Mouse (Mus musculus): ENCODE results near the gene D5Ertd579e. TPM values are rescaled to one million over a fixed set of nuclear protein-coding genes. Genes with fewer than 3 reads are reported as not detected.
"Not testable (repeated sequence)": the region's sequence is repeated elsewhere in the genome, so short reads cannot be mapped to it uniquely, and the experiment has no call there.

Gene D5Ertd579e
- polyA plus RNA-seq, 1 experiment from 2014 or later: 25.7 TPM

GRCm38 (mm10) chr5:36669021-36670008 is 26.5 kb downstream of the D5Ertd579e start:
- Histone ChIP-seq H3K36me3 (replicated peaks) (peaks cover 77% of the 10 kb centered on the region), H3K27ac (replicated peaks) (no peak overlapping the region), H3K4me1 (no peaks in the 10 kb centered on the region), H3K4me3 (no peak overlapping the region), H3K27me3 (replicated peaks; ENCODE audit: low read depth, poor library complexity, severe bottlenecking) (no peaks in the 10 kb centered on the region), H3K9me3 (no peaks in the 10 kb centered on the region)
- WGBS: 89% methylated on average over 7 of the region's 7 CpGs
- no peak for DNase-seq (ENCODE audit: low spot score)

DNA sequence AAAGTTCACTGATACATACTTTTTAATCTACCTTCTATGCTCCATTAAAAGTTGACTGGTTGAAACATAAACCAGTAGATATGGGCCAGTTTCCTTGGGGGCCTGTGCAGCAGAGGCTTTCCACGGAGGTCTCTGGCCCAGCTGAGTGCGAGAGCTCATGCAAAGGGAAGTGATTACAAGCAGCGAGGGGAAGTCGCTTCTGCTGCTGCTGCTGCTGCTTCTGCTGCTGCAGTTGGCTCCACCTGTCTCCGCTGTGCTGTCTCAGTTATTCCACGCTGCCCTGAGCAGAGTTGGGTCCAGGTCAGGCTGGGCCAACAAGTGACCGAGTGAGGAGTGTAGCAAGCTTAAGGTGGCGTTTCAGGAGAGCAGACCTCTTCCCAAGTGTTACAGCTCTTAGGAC is 27.3 kb downstream of the D5Ertd579e start:
- Histone ChIP-seq H3K4me1 (no peaks in the 10 kb centered on the region), H3K27me3 (replicated peaks; ENCODE audit: low read depth, poor library complexity, severe bottlenecking) (no peaks in the 10 kb centered on the region), H3K4me3 (no peak overlapping the region), H3K36me3 (replicated peaks) (peaks cover 84% of the 10 kb centered on the region), H3K9me3 (no peaks in the 10 kb centered on the region), H3K27ac (replicated peaks) (no peak overlapping the region)
- 93% methylated on average over 8 of the region's 8 CpGs for WGBS
- no peak for DNase-seq (ENCODE audit: low spot score)

DNA sequence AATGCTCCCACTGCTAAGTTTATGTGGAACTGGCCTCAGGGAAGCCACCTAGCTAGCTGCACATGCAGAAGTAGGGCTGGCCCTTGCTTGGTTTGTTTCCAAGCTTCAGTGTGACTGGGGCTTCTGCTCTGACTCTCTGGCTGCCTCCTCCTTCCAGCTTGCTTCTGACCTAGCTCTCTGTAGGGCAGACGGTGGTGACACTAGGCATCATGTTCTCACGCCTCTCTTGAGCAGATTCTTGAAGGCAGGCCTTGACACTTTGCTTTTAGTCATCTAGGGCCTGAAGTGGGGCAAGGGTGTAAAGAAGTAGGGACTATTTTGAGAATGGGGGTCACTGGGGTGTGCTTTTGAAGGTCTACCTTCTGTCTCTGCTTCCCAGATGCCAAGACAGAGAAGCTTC is 27.8 kb downstream of the D5Ertd579e start:
- H3K9me3 ChIP-seq; H3K4me1 ChIP-seq; H3K27ac ChIP-seq (replicated peaks); H3K4me3 ChIP-seq; H3K27me3 ChIP-seq (replicated peaks; ENCODE audit: low read depth, poor library complexity, severe bottlenecking); DNase-seq (ENCODE audit: low spot score): not testable (repeated sequence)
- WGBS: 81% methylated on average over 2 of the region's 2 CpGs
- peaks cover 90% of the 10 kb centered on the region for H3K36me3 ChIP-seq (replicated peaks)

GRCm38 (mm10) chr5:36667165-36667564 is 28.7 kb downstream of the D5Ertd579e start:
- Histone ChIP-seq H3K36me3 (replicated peaks) (peaks cover 89% of the 10 kb centered on the region), H3K27ac (replicated peaks) (no peak overlapping the region), H3K9me3 (no peaks in the 10 kb centered on the region), H3K4me3 (no peak overlapping the region), H3K4me1 (no peaks in the 10 kb centered on the region), H3K27me3 (replicated peaks; ENCODE audit: low read depth, poor library complexity, severe bottlenecking) (no peaks in the 10 kb centered on the region)
- WGBS: 92% methylated on average over 5 of the region's 5 CpGs
- DNase-seq (ENCODE audit: low spot score): no peak

- not testable (repeated sequence) for DNase-seq (ENCODE audit: low spot score); H3K4me1 ChIP-seq; H3K27me3 ChIP-seq (replicated peaks; ENCODE audit: low read depth, poor library complexity, severe bottlenecking); H3K9me3 ChIP-seq; H3K4me3 ChIP-seq; H3K27ac ChIP-seq (replicated peaks)
- H3K36me3 ChIP-seq (replicated peaks): peaks cover 86% of the 10 kb centered on the region
- 93% methylated on average over 2 of the region's 2 CpGs for WGBS
These were observed 29.1 kb downstream of the D5Ertd579e start for GRCm38 (mm10) chr5:36666699-36667098.

DNA sequence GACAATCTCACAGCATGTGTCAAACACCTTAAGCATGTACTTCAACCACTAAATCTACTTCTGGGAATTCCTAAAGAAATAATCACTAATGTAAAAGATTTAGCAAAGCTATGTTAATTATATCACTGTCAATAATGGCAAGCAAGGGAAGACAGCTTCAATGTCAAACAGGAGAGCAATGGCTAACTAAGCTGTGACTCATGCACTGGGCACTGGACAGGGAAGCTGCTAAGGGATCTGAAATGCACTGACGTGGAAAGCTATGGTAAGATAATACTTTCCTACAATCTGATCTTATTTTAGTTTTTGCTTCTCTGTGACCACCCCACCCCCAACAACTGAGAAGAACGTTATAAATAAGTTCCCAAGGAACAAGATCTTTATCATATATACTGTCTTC is 32.5 kb downstream of the D5Ertd579e start:
- Histone ChIP-seq H3K27ac (replicated peaks) (no peak overlapping the region), H3K36me3 (replicated peaks) (peaks cover 56% of the 10 kb centered on the region), H3K9me3 (no peaks in the 10 kb centered on the region), H3K27me3 (replicated peaks; ENCODE audit: low read depth, poor library complexity, severe bottlenecking) (no peaks in the 10 kb centered on the region), H3K4me3 (no peak overlapping the region), H3K4me1 (no peaks in the 10 kb centered on the region)
- 85% methylated on average over 2 of the region's 2 CpGs for whole genome bisulfite sequencing
- DNase-seq (ENCODE audit: low spot score): no peak

- H3K36me3 ChIP-seq (replicated peaks): peaks cover 36% of the 10 kb centered on the region
- not testable (repeated sequence) for H3K4me1 ChIP-seq; DNase-seq (ENCODE audit: low spot score); H3K27ac ChIP-seq (replicated peaks); H3K9me3 ChIP-seq; H3K4me3 ChIP-seq; H3K27me3 ChIP-seq (replicated peaks; ENCODE audit: low read depth, poor library complexity, severe bottlenecking)
These were observed 34.7 kb downstream of the D5Ertd579e start for GRCm38 (mm10) chr5:36660977-36661760.

- H3K27me3 ChIP-seq (replicated peaks; ENCODE audit: low read depth, poor library complexity, severe bottlenecking): no peaks in the 10 kb centered on the region
- WGBS: 77% methylated on average over 5 of the region's 5 CpGs
- H3K27ac ChIP-seq (replicated peaks): no peak overlapping the region
- 0 out of 2 replicates have a peak, but pooled peaks cover 4% of the 10 kb centered on the region for H3K4me1 ChIP-seq
- H3K4me3 ChIP-seq: no peak overlapping the region
- no peaks in the 10 kb centered on the region for H3K9me3 ChIP-seq
- no peak for DNase-seq (ENCODE audit: low spot score)
- peaks cover 48% of the 10 kb centered on the region for H3K36me3 ChIP-seq (replicated peaks)
These were observed 70.2 kb downstream of the D5Ertd579e start for GRCm38 (mm10) chr5:36625612-36626011.

DNA sequence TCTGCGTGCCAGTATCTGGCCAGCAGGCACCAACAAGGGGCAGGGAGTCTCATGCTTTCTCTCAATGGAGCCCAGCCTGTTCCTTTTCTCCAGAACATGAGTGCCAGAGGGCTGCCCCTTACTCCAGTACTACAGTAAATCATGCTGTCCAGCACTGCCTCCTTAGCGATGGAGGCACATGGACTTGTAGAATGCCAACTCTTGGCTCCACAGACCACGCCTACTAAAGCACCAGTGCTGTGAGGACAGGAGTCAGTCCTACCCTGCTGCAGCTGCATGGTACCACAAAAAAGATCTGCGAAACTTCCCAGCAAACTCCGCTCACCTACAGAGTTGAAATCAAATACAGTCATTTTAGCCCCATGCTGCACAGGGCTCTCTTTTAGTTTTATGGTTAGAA is 72.2 kb downstream of the D5Ertd579e start:
- no peak for DNase-seq (ENCODE audit: low spot score)
- 88% methylated on average over 5 of the region's 5 CpGs for WGBS
- Histone ChIP-seq H3K4me3 (no peak overlapping the region), H3K27ac (replicated peaks) (no peak overlapping the region), H3K4me1 (0 out of 2 replicates have a peak, but pooled peaks cover 4% of the 10 kb centered on the region), H3K9me3 (no peaks in the 10 kb centered on the region), H3K27me3 (replicated peaks; ENCODE audit: low read depth, poor library complexity, severe bottlenecking) (no peaks in the 10 kb centered on the region), H3K36me3 (replicated peaks) (peaks cover 41% of the 10 kb centered on the region)

DNA sequence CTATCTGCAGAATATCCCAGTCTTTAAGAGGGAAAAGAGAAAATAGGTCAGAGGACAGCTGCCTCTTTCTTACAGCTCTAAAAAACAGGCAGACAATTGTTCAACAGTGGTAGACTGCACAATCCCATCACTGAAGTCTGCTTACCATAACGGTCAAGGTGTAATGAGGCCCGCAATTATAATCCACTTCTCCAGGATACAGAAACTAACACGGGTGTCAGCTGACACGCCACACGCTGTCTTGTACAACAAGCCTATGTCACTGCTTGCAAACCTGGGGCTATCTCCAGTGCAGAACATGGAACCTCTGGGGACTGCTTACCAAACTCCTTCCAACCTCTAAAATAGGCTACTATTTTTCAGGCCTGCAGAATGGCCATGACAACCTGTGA is 74.8 kb downstream of the D5Ertd579e start:
- no peak overlapping the region for H3K4me3 ChIP-seq
- no peaks in the 10 kb centered on the region for H3K9me3 ChIP-seq
- 0 out of 2 replicates have a peak, but pooled peaks cover 4% of the 10 kb centered on the region for H3K4me1 ChIP-seq
- 89% methylated on average over 5 of the region's 5 CpGs for WGBS
- DNase-seq (ENCODE audit: low spot score): no peak
- no peak overlapping the region for H3K27ac ChIP-seq (replicated peaks)
- peaks cover 47% of the 10 kb centered on the region for H3K36me3 ChIP-seq (replicated peaks)
- H3K27me3 ChIP-seq (replicated peaks; ENCODE audit: low read depth, poor library complexity, severe bottlenecking): no peaks in the 10 kb centered on the region

DNA sequence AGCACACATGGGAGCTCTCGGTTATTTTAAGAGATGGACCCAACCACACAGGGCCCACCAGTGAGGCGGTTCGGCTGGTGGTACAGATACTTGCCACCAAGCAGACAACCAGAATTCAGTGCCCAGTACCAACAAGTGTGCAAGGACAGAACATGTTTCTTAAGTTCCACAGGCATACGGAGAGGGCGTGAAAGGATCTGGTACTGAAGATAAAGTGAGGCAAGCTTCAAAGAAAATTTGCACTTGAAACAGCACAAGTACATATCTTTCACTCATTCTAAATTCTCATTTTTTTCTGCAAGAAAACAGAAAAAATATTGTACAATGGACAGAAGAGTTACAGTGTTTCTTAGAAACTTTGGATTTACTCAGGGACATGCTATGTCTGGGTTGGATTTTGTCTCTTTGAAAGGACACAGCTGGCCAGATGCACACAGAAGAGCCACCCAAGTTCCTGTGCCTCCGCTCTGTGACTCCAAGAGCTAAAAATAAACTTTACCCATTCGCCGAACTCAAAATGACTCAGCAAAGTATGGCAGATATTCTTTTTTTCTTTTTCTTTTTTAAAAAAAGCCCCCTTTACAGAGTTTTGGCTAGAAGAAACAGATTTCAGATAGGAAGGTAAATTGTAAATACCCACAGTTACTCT is 75.3 kb downstream of the D5Ertd579e start:
- no peaks in the 10 kb centered on the region for H3K9me3 ChIP-seq
- 0 out of 2 replicates have a peak, but pooled peaks cover 4% of the 10 kb centered on the region for H3K4me1 ChIP-seq
- H3K36me3 ChIP-seq (replicated peaks): peaks cover 52% of the 10 kb centered on the region
- DNase-seq (ENCODE audit: low spot score): no peak
- 86% methylated on average over 8 of the region's 8 CpGs for WGBS
- no peak overlapping the region for H3K4me3 ChIP-seq
- no peaks in the 10 kb centered on the region for H3K27me3 ChIP-seq (replicated peaks; ENCODE audit: low read depth, poor library complexity, severe bottlenecking)
- no peak overlapping the region for H3K27ac ChIP-seq (replicated peaks)

DNA sequence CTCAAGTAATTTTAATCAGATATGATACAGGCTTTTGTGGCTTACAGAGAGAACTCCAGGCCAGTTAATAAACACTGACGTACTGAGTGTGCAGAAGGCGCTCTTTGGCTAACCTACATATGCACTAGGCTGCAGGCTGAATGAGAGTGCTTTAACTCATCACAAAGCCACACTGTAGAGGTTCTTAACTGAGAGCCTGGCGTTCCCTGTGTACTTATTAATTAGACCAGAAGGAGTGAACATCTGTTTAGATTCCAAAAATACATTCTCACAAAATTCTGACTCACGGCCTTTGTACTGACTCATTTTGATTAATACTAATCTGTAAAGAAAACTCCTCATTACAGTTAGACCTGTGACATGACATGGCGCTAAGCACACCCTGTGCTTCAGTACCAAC is 76.9 kb downstream of the D5Ertd579e start:
- H3K27ac ChIP-seq (replicated peaks): no peak overlapping the region
- 0 out of 2 replicates have a peak, but pooled peaks cover 4% of the 10 kb centered on the region for H3K4me1 ChIP-seq
- no peak overlapping the region for H3K4me3 ChIP-seq
- 91% methylated on average over 5 of the region's 5 CpGs for WGBS
- H3K9me3 ChIP-seq: no peaks in the 10 kb centered on the region
- H3K36me3 ChIP-seq (replicated peaks): peaks cover 63% of the 10 kb centered on the region
- no peaks in the 10 kb centered on the region for H3K27me3 ChIP-seq (replicated peaks; ENCODE audit: low read depth, poor library complexity, severe bottlenecking)
- DNase-seq (ENCODE audit: low spot score): no peak

Data from embryonic facial prominence, embryonic 10.5 days (tissue).